Mouse (Mus musculus): ENCODE data around the gene Pacsin3. TPM values are rescaled to one million over a fixed set of nuclear protein-coding genes. Genes with fewer than 3 reads are reported as not detected.
"Not testable (repeated sequence)": the region's sequence is repeated elsewhere in the genome, so short reads cannot be mapped to it uniquely, and the experiment has no call there.

Gene Pacsin3
- total and polyA plus RNA-seq, 2 experiments from 2014 or later: 59.9 to 128 TPM

DNA sequence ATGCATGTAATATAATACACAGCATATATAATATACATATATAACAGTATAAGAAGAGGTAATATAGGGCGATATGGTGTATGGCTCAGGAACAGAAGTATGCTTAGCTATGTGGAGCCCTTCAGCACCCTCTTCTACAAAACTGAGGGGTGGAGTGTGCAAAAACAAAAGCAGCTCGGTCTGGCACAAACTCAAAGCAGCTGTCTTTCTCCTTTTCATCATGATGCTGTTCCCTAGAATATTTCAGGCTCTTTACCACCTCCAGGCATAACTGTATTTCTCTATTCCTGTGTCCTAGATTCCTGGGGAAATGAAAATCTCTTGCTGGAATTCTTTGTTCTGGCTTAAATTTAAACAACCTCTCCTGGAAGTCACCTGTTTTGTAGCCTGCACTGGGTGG is 26.0 kb upstream of the Pacsin3 start:
- TF ChIP-seq CTCF (IDR thresholded peaks at IDR 0.05; ENCODE audit: low read depth): no peak
- no peak for TF ChIP-seq EP300 (IDR thresholded peaks at IDR 0.05; ENCODE audit: low read depth)
- H3K27ac ChIP-seq (ENCODE audit: low read depth): no peak overlapping the region
- ATAC-seq (ENCODE audit: insufficient read depth, low read depth): no peak
- no peaks in the 10 kb centered on the region for H3K9me3 ChIP-seq (replicated peaks; ENCODE audit: control insufficient read depth, low read length)
- no peak overlapping the region for H3K4me2 ChIP-seq (ENCODE audit: low read depth, low read length)
- WGBS: 72% methylated on average over 2 of the region's 2 CpGs
- H3K9ac ChIP-seq (replicated peaks; ENCODE audit: low read depth, low read length): no peak overlapping the region
- no peak for DNase-seq (ENCODE audit: low spot score)
- no peaks in the 10 kb centered on the region for H3K4me1 ChIP-seq (ENCODE audit: control insufficient read depth, insufficient read depth)
- H3K27me3 ChIP-seq (ENCODE audit: control insufficient read depth, insufficient read depth, low read length): no peaks in the 10 kb centered on the region
- H3K4me3 ChIP-seq (ENCODE audit: low read depth, low read length): no peak overlapping the region
- H3K36me3 ChIP-seq (replicated peaks; ENCODE audit: control insufficient read depth, insufficient read depth, low read length): 0 out of 2 replicates have a peak, but pooled peaks cover 5% of the 10 kb centered on the region

DNA sequence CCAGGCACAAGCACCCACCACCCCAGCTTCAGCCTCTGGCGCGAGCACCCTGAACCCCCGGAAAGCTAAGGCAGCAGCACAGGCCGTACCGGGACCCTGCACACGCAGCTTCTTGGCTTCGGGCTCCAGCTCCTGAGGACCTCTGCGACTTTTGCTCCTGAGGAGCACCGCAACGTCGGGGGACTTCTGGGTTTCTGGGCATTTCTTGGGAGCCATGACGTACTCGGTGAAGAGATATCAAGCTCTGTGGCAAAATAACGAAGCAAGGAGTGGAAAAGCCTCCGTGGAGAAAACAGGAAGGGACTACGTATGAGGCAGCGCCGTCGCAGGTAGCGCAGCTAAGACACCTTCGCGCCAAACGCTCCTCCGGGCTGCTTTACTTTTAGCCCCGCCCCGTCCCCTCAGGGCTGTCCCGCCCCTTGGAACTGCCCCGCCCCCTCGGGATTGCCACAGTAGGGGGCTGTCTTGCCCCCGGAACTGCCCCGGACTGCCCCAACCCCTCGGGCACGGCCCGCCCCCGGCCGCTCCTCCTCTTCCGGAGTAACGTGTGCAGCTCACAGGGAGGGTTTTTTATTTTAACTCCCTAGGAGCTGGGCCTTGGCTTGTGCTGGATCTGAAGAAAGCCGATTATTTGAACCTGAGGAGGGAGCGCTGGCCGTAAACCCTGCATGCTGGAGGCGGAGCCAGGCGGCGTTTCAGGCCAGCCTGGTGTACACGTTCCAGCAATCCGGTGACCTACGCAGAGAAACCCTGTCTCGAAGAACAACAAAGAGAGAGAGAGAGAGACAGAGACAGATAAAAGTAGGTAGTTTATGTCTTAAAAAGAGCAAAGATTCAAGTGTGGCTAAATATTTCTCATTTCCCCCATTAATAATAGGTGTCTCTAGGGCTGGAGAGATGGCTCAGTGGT is 18.9 kb upstream of the Pacsin3 start, which contains the start of gene Ddb2:
Ddb2 (minus strand) TSS at position 382 of the 910 bp plus-strand sequence.
- WGBS: under 1% methylated on average over 48 of the region's 48 CpGs
- no peaks in the 10 kb centered on the region for H3K4me1 ChIP-seq (ENCODE audit: control insufficient read depth, insufficient read depth)
- peak; percentile 99 for ATAC-seq (ENCODE audit: insufficient read depth, low read depth)
- peak within 1 kb of the TSS; percentile 89 for H3K27ac ChIP-seq (ENCODE audit: low read depth)
- H3K27me3 ChIP-seq (ENCODE audit: control insufficient read depth, insufficient read depth, low read length): no peaks in the 10 kb centered on the region
- H3K4me3 ChIP-seq (ENCODE audit: low read depth, low read length): peak within 1 kb of the TSS; percentile 53
- DNase-seq (ENCODE audit: low spot score): peak; percentile 97
- H3K4me2 ChIP-seq (ENCODE audit: low read depth, low read length): peak within 1 kb of the TSS; percentile 72
- TF ChIP-seq CTCF (IDR thresholded peaks at IDR 0.05; ENCODE audit: low read depth): no peak; the same call in 1 of the 2 replicates
- TF ChIP-seq EP300 (IDR thresholded peaks at IDR 0.05; ENCODE audit: low read depth): peak; percentile 70; the same call in 1 of the 2 replicates
- no peaks in the 10 kb centered on the region for H3K9me3 ChIP-seq (replicated peaks; ENCODE audit: control insufficient read depth, low read length)
- peak within 1 kb of the TSS; percentile 54 for H3K9ac ChIP-seq (replicated peaks; ENCODE audit: low read depth, low read length)
- H3K36me3 ChIP-seq (replicated peaks; ENCODE audit: control insufficient read depth, insufficient read depth, low read length): 0 out of 2 replicates have a peak, but pooled peaks cover 5% of the 10 kb centered on the region

DNA sequence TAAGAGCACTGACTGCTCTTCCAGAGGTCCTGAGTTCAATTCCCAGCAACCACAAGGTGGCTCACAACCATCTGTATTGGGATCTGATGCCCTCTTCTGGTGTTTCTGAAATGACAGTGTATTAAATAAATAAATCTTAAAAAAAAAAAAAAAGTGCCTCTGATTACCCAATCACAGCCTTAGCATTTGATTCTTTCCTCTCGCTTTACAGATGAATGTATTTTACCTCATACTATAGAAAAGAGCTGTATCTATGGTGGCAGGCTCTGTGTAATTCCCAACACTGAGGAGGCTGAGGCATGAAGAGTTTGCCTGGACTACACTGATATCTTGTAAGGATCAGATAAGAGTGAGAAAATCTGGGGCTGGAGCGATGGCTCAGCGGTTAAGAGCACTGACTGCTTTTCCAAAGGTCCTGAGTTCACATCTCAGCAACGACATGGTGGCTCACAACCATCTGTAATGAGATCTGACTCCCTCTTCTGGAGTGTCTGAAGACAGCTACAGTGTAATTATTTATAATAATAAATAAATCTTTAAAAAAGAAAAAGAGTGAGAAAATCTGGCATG is 18.2 kb upstream of the Pacsin3 start:
- TF ChIP-seq CTCF (IDR thresholded peaks at IDR 0.05; ENCODE audit: low read depth): peak; percentile 14; the same call in 1 of the 2 replicates
- not testable (repeated sequence) for H3K36me3 ChIP-seq (replicated peaks; ENCODE audit: control insufficient read depth, insufficient read depth, low read length); DNase-seq (ENCODE audit: low spot score); H3K4me1 ChIP-seq (ENCODE audit: control insufficient read depth, insufficient read depth); H3K9me3 ChIP-seq (replicated peaks; ENCODE audit: control insufficient read depth, low read length); H3K9ac ChIP-seq (replicated peaks; ENCODE audit: low read depth, low read length); H3K27me3 ChIP-seq (ENCODE audit: control insufficient read depth, insufficient read depth, low read length)
- peak overlapping the region; percentile 53 for H3K4me3 ChIP-seq (ENCODE audit: low read depth, low read length)
- peak overlapping the region; percentile 89 for H3K27ac ChIP-seq (ENCODE audit: low read depth)
- H3K4me2 ChIP-seq (ENCODE audit: low read depth, low read length): peak overlapping the region; percentile 72
- 23% methylated on average over 4 of the region's 4 CpGs for WGBS
- ATAC-seq (ENCODE audit: insufficient read depth, low read depth): peak; percentile 32

DNA sequence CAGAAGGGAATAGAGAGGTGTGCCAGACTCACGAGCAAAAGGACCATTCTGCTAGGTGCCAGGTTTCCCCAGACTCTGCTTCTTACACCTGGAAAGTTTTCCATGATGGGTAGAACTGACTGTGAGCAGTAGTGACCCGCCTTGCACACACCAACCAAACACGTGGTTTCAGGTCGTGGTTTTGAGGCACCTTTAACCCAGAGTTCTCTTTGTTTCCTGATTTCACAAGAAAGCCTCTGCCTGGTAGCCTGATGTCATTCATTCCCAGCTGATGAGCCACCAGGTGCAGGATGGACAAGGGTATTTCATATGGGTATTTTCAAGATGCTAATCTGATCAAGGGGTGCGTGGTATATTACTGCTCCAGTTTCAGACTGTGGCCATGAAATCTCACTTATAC is 13.2 kb upstream of the Pacsin3 start:
- ATAC-seq (ENCODE audit: insufficient read depth, low read depth): no peak

DNA sequence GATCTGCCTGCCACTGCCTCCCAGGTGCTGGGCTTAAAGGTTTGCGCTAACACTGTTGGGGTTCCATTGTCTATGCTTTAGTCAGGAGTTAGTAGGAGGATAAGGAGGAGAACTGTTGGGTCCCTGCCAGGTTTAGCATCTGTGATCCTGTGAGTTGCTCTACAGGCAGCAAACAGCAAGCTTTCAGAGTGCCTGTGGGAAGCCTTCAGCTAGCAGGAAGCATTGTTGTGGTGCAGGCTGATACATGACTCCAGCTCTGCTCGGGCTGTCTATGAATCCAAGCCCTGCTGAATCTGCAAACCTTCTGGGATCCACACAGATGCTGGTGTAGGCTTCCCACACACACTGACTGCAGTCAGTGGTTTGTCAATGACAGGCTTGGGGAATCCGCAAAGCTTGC is 12.3 kb upstream of the Pacsin3 start:
- WGBS: 62% methylated on average over 3 of the region's 3 CpGs
- H3K4me1 ChIP-seq (ENCODE audit: control insufficient read depth, insufficient read depth): no peaks in the 10 kb centered on the region
- no peaks in the 10 kb centered on the region for H3K36me3 ChIP-seq (replicated peaks; ENCODE audit: control insufficient read depth, insufficient read depth, low read length)
- H3K4me2 ChIP-seq (ENCODE audit: low read depth, low read length): no peak overlapping the region
- ATAC-seq (ENCODE audit: insufficient read depth, low read depth) (no peak), DNase-seq (ENCODE audit: low spot score) (no peak)
- H3K27ac ChIP-seq (ENCODE audit: low read depth): no peak overlapping the region
- no peak for TF ChIP-seq CTCF (IDR thresholded peaks at IDR 0.05; ENCODE audit: low read depth)
- no peak for TF ChIP-seq EP300 (IDR thresholded peaks at IDR 0.05; ENCODE audit: low read depth)
- no peaks in the 10 kb centered on the region for H3K9me3 ChIP-seq (replicated peaks; ENCODE audit: control insufficient read depth, low read length)
- no peak overlapping the region for H3K4me3 ChIP-seq (ENCODE audit: low read depth, low read length)
- H3K9ac ChIP-seq (replicated peaks; ENCODE audit: low read depth, low read length): no peak overlapping the region
- no peaks in the 10 kb centered on the region for H3K27me3 ChIP-seq (ENCODE audit: control insufficient read depth, insufficient read depth, low read length)

More for the DNA sequence above, 13.2 kb upstream of the Pacsin3 start:
- no peak for DNase-seq (ENCODE audit: low spot score)
- Histone ChIP-seq H3K9ac (replicated peaks; ENCODE audit: low read depth, low read length) (no peak overlapping the region), H3K27ac (ENCODE audit: low read depth) (no peak overlapping the region), H3K9me3 (replicated peaks; ENCODE audit: control insufficient read depth, low read length) (no peaks in the 10 kb centered on the region), H3K27me3 (ENCODE audit: control insufficient read depth, insufficient read depth, low read length) (no peaks in the 10 kb centered on the region), H3K4me2 (ENCODE audit: low read depth, low read length) (no peak overlapping the region), H3K4me3 (ENCODE audit: low read depth, low read length) (no peak overlapping the region), H3K4me1 (ENCODE audit: control insufficient read depth, insufficient read depth) (no peaks in the 10 kb centered on the region), H3K36me3 (replicated peaks; ENCODE audit: control insufficient read depth, insufficient read depth, low read length) (no peaks in the 10 kb centered on the region)
- 68% methylated on average over 5 of the region's 5 CpGs for WGBS
- no peak for TF ChIP-seq CTCF (IDR thresholded peaks at IDR 0.05; ENCODE audit: low read depth)
- TF ChIP-seq EP300 (IDR thresholded peaks at IDR 0.05; ENCODE audit: low read depth): no peak
